Mouse (Mus musculus): ENCODE measurements around the gene Wipi1. TPM values are rescaled to one million over a fixed set of nuclear protein-coding genes. Genes with fewer than 3 reads are reported as not detected.

Gene Wipi1
- total and polyA plus RNA-seq, 3 experiments, result 1.8 to 2.2 (median 2.0) TPM

DNA sequence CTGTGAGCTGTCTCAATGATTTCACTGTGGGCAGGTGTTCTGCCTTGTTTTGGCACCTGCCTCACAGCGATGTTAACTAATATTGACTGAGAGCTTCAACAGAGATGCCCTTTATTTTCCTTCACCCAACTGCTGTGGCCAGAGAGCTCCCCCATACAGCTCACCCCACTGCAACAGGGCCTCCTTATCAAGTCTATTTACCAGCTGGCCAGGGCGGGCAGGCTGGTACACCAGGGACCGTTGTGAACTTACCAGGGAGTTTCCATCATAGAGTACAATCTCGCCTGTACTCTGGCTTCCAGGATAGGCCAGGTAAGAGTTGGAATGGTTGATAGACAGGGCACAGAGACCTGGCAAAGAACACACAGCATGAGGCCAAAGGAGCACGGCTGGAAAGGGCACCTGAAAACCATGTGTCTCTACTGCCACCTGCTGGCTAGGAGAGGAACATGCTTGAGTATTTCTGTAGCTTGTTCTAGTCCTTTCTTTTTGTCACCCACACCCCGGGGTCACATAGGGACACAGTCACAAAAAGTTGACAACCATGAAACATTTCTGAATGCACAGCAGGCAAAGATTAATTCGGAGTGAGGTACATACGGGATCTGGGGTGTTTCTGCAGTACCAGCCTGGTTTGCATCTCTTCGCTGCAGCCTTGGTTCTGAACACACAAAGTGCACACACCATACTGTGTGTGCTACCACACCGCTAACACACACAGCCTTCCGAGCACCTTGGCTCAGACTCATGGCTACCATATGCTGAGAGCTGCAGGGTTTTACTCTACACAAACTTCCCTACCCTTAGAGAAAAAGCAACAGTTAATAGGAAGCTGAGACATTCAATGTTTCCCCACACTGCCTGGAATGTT is 26.7 kb downstream of the Wipi1 start (continued):
- peak; percentile 100 for TF ChIP-seq SMC3 (IDR thresholded peaks at IDR 0.05; ENCODE audit: low read depth, low read length)

DNA sequence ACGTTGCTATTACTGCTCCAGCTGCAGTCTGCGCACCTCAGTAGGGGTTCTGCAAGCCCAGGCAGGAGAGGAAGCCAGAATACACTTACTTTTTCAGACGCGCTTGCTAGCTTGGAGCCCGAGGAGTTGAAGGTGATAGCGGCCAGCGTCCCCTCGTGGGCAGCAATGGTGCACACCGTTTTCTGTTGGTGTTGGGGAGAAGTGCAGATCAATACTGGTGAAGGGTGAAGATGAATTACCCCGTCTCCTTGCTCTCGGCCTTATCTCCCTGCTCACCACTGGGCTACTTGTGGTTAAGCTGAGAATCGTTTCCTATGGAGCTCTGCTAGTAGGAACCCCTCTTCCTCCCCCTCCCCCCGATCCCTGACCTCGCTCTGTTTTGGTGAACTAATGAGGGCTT is 27.8 kb downstream of the Wipi1 start:
- no peak overlapping the region for H3K4me2 ChIP-seq (ENCODE audit: insufficient read depth, low read depth, poor library complexity, severe bottlenecking)
- no peak overlapping the region for H3K4me3 ChIP-seq (replicated peaks in 1 of 3; ENCODE audit: low read depth in 2 of 3, low read length in 2 of 3, poor library complexity in 1 of 3)
- in situ Hi-C loops (cut with MboI; ENCODE audit: low pct_ligation_motif_present, low pct_unique_long_range_greater_than_20kb, low sequenced_read_pairs) (loop anchor here (5.0 to 10.0 kb wide), 2 partner anchors 137 to 259 kb away; no protein-coding TSS in a partner anchor), dilution Hi-C loops (cut with MboI; ENCODE audit: extremely low pct_ligation_motif_present, extremely low pct_unique_long_range_greater_than_20kb, low sequenced_read_pairs) (no loop called here)
- no peaks in the 10 kb centered on the region for H3K36me3 ChIP-seq (replicated peaks in 1 of 2; ENCODE audit: control insufficient read depth in 1 of 2, insufficient read depth in 1 of 2, low read length in 1 of 2)
- H3K9me3 ChIP-seq (replicated peaks; ENCODE audit: low read length), result no peaks in the 10 kb centered on the region
- TF ChIP-seq RCOR1 (conservative IDR thresholded peaks at IDR 0.05; ENCODE audit: low read depth, low read length) (no peak), GABPA (IDR thresholded peaks at IDR 0.05; ENCODE audit: insufficient replicate concordance, low read depth, low read length) (no peak), MYC (IDR thresholded peaks at IDR 0.05; ENCODE audit: low read depth, low read length) (no peak), POLR2AphosphoS2 (IDR thresholded peaks at IDR 0.05; ENCODE audit: low read depth, low read length) (no peak), ZMIZ1 (IDR thresholded peaks at IDR 0.05; ENCODE audit: low read depth, low read length) (no peak)
- no peaks in the 10 kb centered on the region for H3K79me2 ChIP-seq (replicated peaks; ENCODE audit: control insufficient read depth, extremely low read depth, insufficient read depth, poor library complexity, severe bottlenecking)
- H3K27ac ChIP-seq (ENCODE audit: insufficient read depth, low read depth), result no peak overlapping the region
- H3K27me3 ChIP-seq (replicated peaks), result no peaks in the 10 kb centered on the region
- DNase-seq (ENCODE audit: extremely low read depth), result no peak
- H3K4me1 ChIP-seq (ENCODE audit: control insufficient read depth in 1 of 2, insufficient read depth in 2 of 2), result peaks cover 0 to 19% of the 10 kb centered on the region in 2 experiments; a peak in 2 of 4 replicates
- H3K9ac ChIP-seq (ENCODE audit: insufficient read depth, low read depth), result no peak overlapping the region

DNA sequence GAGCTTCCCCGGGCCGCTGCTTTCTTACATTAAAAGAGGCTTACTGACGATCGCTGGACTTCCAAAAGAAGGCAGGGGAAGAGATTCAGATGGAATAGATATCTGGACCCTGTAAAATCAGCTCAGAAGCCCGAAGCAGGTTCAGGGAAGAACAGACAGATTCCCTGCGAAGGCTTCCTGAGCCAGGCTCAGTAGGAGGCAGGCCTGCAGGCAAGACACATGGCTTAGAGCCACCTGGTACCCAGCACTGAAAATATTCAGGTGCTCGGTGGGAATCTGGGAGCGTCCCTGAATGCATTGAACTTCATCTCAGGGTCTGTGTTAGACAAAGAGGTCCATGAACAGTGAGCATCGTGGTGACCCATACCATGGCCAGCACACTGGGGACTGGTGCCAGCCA is 31.8 kb downstream of the Wipi1 start:
- Histone ChIP-seq H3K36me3 (replicated peaks in 1 of 2; ENCODE audit: control insufficient read depth in 1 of 2, insufficient read depth in 1 of 2, low read length in 1 of 2) (no peaks in the 10 kb centered on the region), H3K79me2 (replicated peaks; ENCODE audit: control insufficient read depth, extremely low read depth, insufficient read depth, poor library complexity, severe bottlenecking) (no peaks in the 10 kb centered on the region), H3K4me1 (ENCODE audit: control insufficient read depth in 1 of 2, insufficient read depth in 2 of 2) (peaks cover 0 to 17% of the 10 kb centered on the region in 2 experiments; a peak in 2 of 4 replicates), H3K4me2 (ENCODE audit: insufficient read depth, low read depth, poor library complexity, severe bottlenecking) (no peak overlapping the region), H3K4me3 (replicated peaks in 1 of 3; ENCODE audit: low read depth in 2 of 3, low read length in 2 of 3, poor library complexity in 1 of 3) (no peak overlapping the region), H3K9ac (ENCODE audit: insufficient read depth, low read depth) (no peak overlapping the region), H3K27me3 (replicated peaks) (no peaks in the 10 kb centered on the region), H3K27ac (ENCODE audit: insufficient read depth, low read depth) (no peak overlapping the region), H3K9me3 (replicated peaks; ENCODE audit: low read length) (no peaks in the 10 kb centered on the region)
- in situ Hi-C loops (cut with MboI; ENCODE audit: low pct_ligation_motif_present, low pct_unique_long_range_greater_than_20kb, low sequenced_read_pairs), result loop anchor here (5.0 to 10.0 kb wide), 2 partner anchors 133 to 255 kb away; no protein-coding TSS in a partner anchor
- DNase-seq (ENCODE audit: extremely low read depth), result no peak
- TF ChIP-seq MAZ (IDR thresholded peaks at IDR 0.05; ENCODE audit: low read depth, low read length), result no peak
- no peak for TF ChIP-seq RCOR1 (conservative IDR thresholded peaks at IDR 0.05; ENCODE audit: low read depth, low read length)
- TF ChIP-seq MAX (IDR thresholded peaks at IDR 0.05; ENCODE audit: low read length), result no peak
- no peak for TF ChIP-seq POLR2AphosphoS2 (IDR thresholded peaks at IDR 0.05; ENCODE audit: low read depth, low read length)
- no peak for TF ChIP-seq ZNF384 (IDR thresholded peaks at IDR 0.05; ENCODE audit: low read depth, low read length)
- TF ChIP-seq CHD2 (IDR thresholded peaks at IDR 0.05; ENCODE audit: low read length), result no peak
- no peak for TF ChIP-seq GABPA (IDR thresholded peaks at IDR 0.05; ENCODE audit: insufficient replicate concordance, low read depth, low read length)
- TF ChIP-seq BHLHE40 (IDR thresholded peaks at IDR 0.05; ENCODE audit: low read depth, low read length), result no peak
- TF ChIP-seq ETS1 (conservative IDR thresholded peaks at IDR 0.05; ENCODE audit: low read depth, low read length), result no peak
- TF ChIP-seq UBTF (IDR thresholded peaks at IDR 0.05; ENCODE audit: low read depth, low read length), result no peak
- no peak for TF ChIP-seq SIN3A (IDR thresholded peaks at IDR 0.05; ENCODE audit: low read length)
- TF ChIP-seq ZKSCAN1 (IDR thresholded peaks at IDR 0.05; ENCODE audit: borderline replicate concordance, low read depth, low read length), result no peak
- no peak for TF ChIP-seq NELFE (IDR thresholded peaks at IDR 0.05; ENCODE audit: low read depth, low read length)
- TF ChIP-seq MAFK (IDR thresholded peaks at IDR 0.05; ENCODE audit: insufficient replicate concordance, low read length), result no peak
- no peak for TF ChIP-seq USF1 (IDR thresholded peaks at IDR 0.05; ENCODE audit: low read depth, low read length)
- TF ChIP-seq USF2 (conservative IDR thresholded peaks at IDR 0.05; ENCODE audit: low read depth, low read length), result no peak
- dilution Hi-C loops (cut with MboI; ENCODE audit: extremely low pct_ligation_motif_present, extremely low pct_unique_long_range_greater_than_20kb, low sequenced_read_pairs), result no loop called here
